Mouse (Mus musculus): ENCODE data around the gene Abhd16a. TPM values are rescaled to one million over a fixed set of nuclear protein-coding genes. Genes with fewer than 3 reads are reported as not detected.

Abhd16a gene
- polyA plus RNA-seq, 1 experiment, result 64.7 TPM

- Histone ChIP-seq H3ac (ENCODE audit: control insufficient read depth, insufficient read length) (no peak overlapping the region), H3K27me3 (ENCODE audit: control insufficient read depth, insufficient read depth, insufficient read length) (no peaks in the 10 kb centered on the region), H3K36me3 (ENCODE audit: control insufficient read depth, insufficient read depth) (peaks cover 38% of the 10 kb centered on the region), H3K4me3 (no peak overlapping the region), H3K79me2 (ENCODE audit: control insufficient read depth, insufficient read depth) (no peaks in the 10 kb centered on the region), H3K4me2 (ENCODE audit: low read depth) (no peak overlapping the region)
- TF ChIP-seq POLR2AphosphoS2 (IDR thresholded peaks at IDR 0.05; ENCODE audit: insufficient read length, low read depth), result peak; percentile 13
- TF ChIP-seq CEBPB (IDR thresholded peaks at IDR 0.05; ENCODE audit: insufficient read depth, poor library complexity, severe bottlenecking), result no peak
These were observed 58.3 kb downstream of the Abhd16a start for GRCm38 (mm10) chr17:35147348-35147747.

GRCm38 (mm10) chr17:35147922-35148639 is 59.0 kb downstream of the Abhd16a start:
- no peak overlapping the region for H3K4me2 ChIP-seq (ENCODE audit: low read depth)
- no peaks in the 10 kb centered on the region for H3K79me2 ChIP-seq (ENCODE audit: control insufficient read depth, insufficient read depth)
- peaks cover 38% of the 10 kb centered on the region for H3K36me3 ChIP-seq (ENCODE audit: control insufficient read depth, insufficient read depth)
- H3ac ChIP-seq (ENCODE audit: control insufficient read depth, insufficient read length), result no peak overlapping the region
- H3K4me3 ChIP-seq, result no peak overlapping the region
- H3K27me3 ChIP-seq (ENCODE audit: control insufficient read depth, insufficient read depth, insufficient read length), result no peaks in the 10 kb centered on the region
- TF ChIP-seq MYOG (IDR thresholded peaks at IDR 0.05; ENCODE audit: control insufficient read depth in 1 of 3, insufficient read depth in 1 of 3, insufficient read length in 2 of 3, low read depth in 2 of 3), result no peak
- peak; percentile 87 for TF ChIP-seq POLR2AphosphoS2 (IDR thresholded peaks at IDR 0.05; ENCODE audit: insufficient read length, low read depth)

- Histone ChIP-seq H3K36me3 (ENCODE audit: control insufficient read depth, insufficient read depth) (peaks cover 44% of the 10 kb centered on the region), H3ac (ENCODE audit: control insufficient read depth, insufficient read length) (no peak overlapping the region), H3K79me2 (ENCODE audit: control insufficient read depth, insufficient read depth) (peaks cover 1% of the 10 kb centered on the region), H3K27me3 (ENCODE audit: control insufficient read depth, insufficient read depth, insufficient read length) (no peaks in the 10 kb centered on the region), H3K4me3 (no peak overlapping the region), H3K4me2 (ENCODE audit: low read depth) (no peak overlapping the region)
- no peak for TF ChIP-seq TCF3 (IDR thresholded peaks at IDR 0.05; ENCODE audit: insufficient read length, low read depth)
- TF ChIP-seq USF1 (IDR thresholded peaks at IDR 0.05; ENCODE audit: low read depth), result no peak
- TF ChIP-seq MYOD1 (IDR thresholded peaks at IDR 0.05; ENCODE audit: control insufficient read depth in 1 of 3, insufficient read length in 2 of 3, low read depth in 2 of 3), result no peak
- no peak for TF ChIP-seq TCF12 (IDR thresholded peaks at IDR 0.05; ENCODE audit: insufficient read depth, poor library complexity, severe bottlenecking)
- no peak for TF ChIP-seq MYOG (IDR thresholded peaks at IDR 0.05; ENCODE audit: control insufficient read depth in 1 of 3, insufficient read depth in 1 of 3, insufficient read length in 2 of 3, low read depth in 2 of 3)
- TF ChIP-seq MAX (IDR thresholded peaks at IDR 0.05; ENCODE audit: low read depth), result no peak
- TF ChIP-seq SRF (IDR thresholded peaks at IDR 0.05; ENCODE audit: control insufficient read depth, insufficient read length, low read depth), result no peak
- TF ChIP-seq CEBPB (IDR thresholded peaks at IDR 0.05; ENCODE audit: insufficient read depth, poor library complexity, severe bottlenecking), result no peak
- no peak for TF ChIP-seq POLR2AphosphoS2 (IDR thresholded peaks at IDR 0.05; ENCODE audit: insufficient read length, low read depth)
- no peak for TF ChIP-seq POLR2A (IDR thresholded peaks at IDR 0.05; ENCODE audit: insufficient read length, low read depth)
- TF ChIP-seq E2F4 (IDR thresholded peaks at IDR 0.05; ENCODE audit: insufficient read depth), result no peak
- no peak for TF ChIP-seq REST (IDR thresholded peaks at IDR 0.05; ENCODE audit: insufficient read depth, insufficient read length)
These were observed 63.1 kb downstream of the Abhd16a start for GRCm38 (mm10) chr17:35152121-35152520.

Other genes with a start within 250 kb of the Abhd16a start
- gene Skiv2l, start 239.1 kb upstream of the Abhd16a start, polyA plus RNA-seq (2012; fragmentation: generic; extraction: Trizol), result 38.4 TPM
- gene Nelfe, start 238.9 kb upstream of the Abhd16a start, polyA plus RNA-seq (2012; fragmentation: generic; extraction: Trizol), result 60.0 TPM
- gene Cfb, start 226.7 kb upstream of the Abhd16a start, polyA plus RNA-seq (2012; fragmentation: generic; extraction: Trizol), result 0.37 TPM
- 10.2 TPM for gene Zbtb12, start 209.8 kb upstream of the Abhd16a start, polyA plus RNA-seq (2012; fragmentation: generic; extraction: Trizol)
- not detected for gene Gm20547, start 207.2 kb upstream of the Abhd16a start, polyA plus RNA-seq (2012; fragmentation: generic; extraction: Trizol)
- 0.43 TPM for gene C2, start 191.0 kb upstream of the Abhd16a start, polyA plus RNA-seq (2012; fragmentation: generic; extraction: Trizol)
- 94.5 TPM for gene Ehmt2, start 190.8 kb upstream of the Abhd16a start, polyA plus RNA-seq (2012; fragmentation: generic; extraction: Trizol)
- gene Slc44a4, start 174.8 kb upstream of the Abhd16a start, polyA plus RNA-seq (2012; fragmentation: generic; extraction: Trizol), result 14.6 TPM
- 30.1 TPM for gene Neu1, start 158.0 kb upstream of the Abhd16a start, polyA plus RNA-seq (2012; fragmentation: generic; extraction: Trizol)
- 7.3 TPM for gene Hspa1b, start 130.0 kb upstream of the Abhd16a start, polyA plus RNA-seq (2012; fragmentation: generic; extraction: Trizol)
- not detected for gene Gm20481, start 119.4 kb upstream of the Abhd16a start, polyA plus RNA-seq (2012; fragmentation: generic; extraction: Trizol)
- gene Hspa1a, start 117.1 kb upstream of the Abhd16a start, polyA plus RNA-seq (2012; fragmentation: generic; extraction: Trizol), result 1.8 TPM
- 1.3 TPM for gene Hspa1l, start 116.6 kb upstream of the Abhd16a start, polyA plus RNA-seq (2012; fragmentation: generic; extraction: Trizol)
- 52.3 TPM for gene Lsm2, start 107.4 kb upstream of the Abhd16a start, polyA plus RNA-seq (2012; fragmentation: generic; extraction: Trizol)
- 208 TPM for gene Vars, start 88.3 kb upstream of the Abhd16a start, polyA plus RNA-seq (2012; fragmentation: generic; extraction: Trizol)
- 0.05 TPM for gene Vwa7, start 72.7 kb upstream of the Abhd16a start, polyA plus RNA-seq (2012; fragmentation: generic; extraction: Trizol)
- gene Sapcd1, start 61.2 kb upstream of the Abhd16a start, polyA plus RNA-seq (2012; fragmentation: generic; extraction: Trizol), result 0.14 TPM
- gene Msh5, start 42.5 kb upstream of the Abhd16a start, polyA plus RNA-seq (2012; fragmentation: generic; extraction: Trizol), result 2.1 TPM
- gene Clic1, start 39.3 kb upstream of the Abhd16a start, polyA plus RNA-seq (2012; fragmentation: generic; extraction: Trizol), result 412 TPM
- gene Ddah2, start 30.2 kb upstream of the Abhd16a start, polyA plus RNA-seq (2012; fragmentation: generic; extraction: Trizol), result 101 TPM
- gene Ly6g6c, start 23.9 kb upstream of the Abhd16a start, polyA plus RNA-seq (2012; fragmentation: generic; extraction: Trizol), result 0.18 TPM
- gene Mpig6b, start 23.1 kb upstream of the Abhd16a start, polyA plus RNA-seq (2012; fragmentation: generic; extraction: Trizol), result not detected
- gene Ly6g6e, start 12.4 kb upstream of the Abhd16a start, polyA plus RNA-seq (2012; fragmentation: generic; extraction: Trizol), result not detected
- gene Ly6g6d, start 11.2 kb upstream of the Abhd16a start, polyA plus RNA-seq (2012; fragmentation: generic; extraction: Trizol), result not detected
- not detected for gene Ly6g6f, start 3.7 kb upstream of the Abhd16a start, polyA plus RNA-seq (2012; fragmentation: generic; extraction: Trizol)
- not detected for gene Ly6g5c, start 19.0 kb downstream of the Abhd16a start, polyA plus RNA-seq (2012; fragmentation: generic; extraction: Trizol)
- 0.11 TPM for gene Ly6g5b, start 26.2 kb downstream of the Abhd16a start, polyA plus RNA-seq (2012; fragmentation: generic; extraction: Trizol)
- gene Gpank1, start 32.2 kb downstream of the Abhd16a start, polyA plus RNA-seq (2012; fragmentation: generic; extraction: Trizol), result 17.4 TPM
- gene Csnk2b, start 32.8 kb downstream of the Abhd16a start, polyA plus RNA-seq (2012; fragmentation: generic; extraction: Trizol), result 320 TPM
- 12.8 TPM for gene D17H6S53E, start 37.1 kb downstream of the Abhd16a start, polyA plus RNA-seq (2012; fragmentation: generic; extraction: Trizol)
- 0.18 TPM for gene Apom, start 42.8 kb downstream of the Abhd16a start, polyA plus RNA-seq (2012; fragmentation: generic; extraction: Trizol)
- 271 TPM for gene Bag6, start 45.9 kb downstream of the Abhd16a start, polyA plus RNA-seq (2012; fragmentation: generic; extraction: Trizol)
- gene Prrc2a, start 75.6 kb downstream of the Abhd16a start, polyA plus RNA-seq (2012; fragmentation: generic; extraction: Trizol), result 153 TPM
- gene Aif1, start 86.8 kb downstream of the Abhd16a start, polyA plus RNA-seq (2012; fragmentation: generic; extraction: Trizol), result not detected
- gene Lst1, start 99.2 kb downstream of the Abhd16a start, polyA plus RNA-seq (2012; fragmentation: generic; extraction: Trizol), result 4.3 TPM
- 0.05 TPM for gene Ltb, start 105.2 kb downstream of the Abhd16a start, polyA plus RNA-seq (2012; fragmentation: generic; extraction: Trizol)
- gene Tnf, start 112.7 kb downstream of the Abhd16a start, polyA plus RNA-seq (2012; fragmentation: generic; extraction: Trizol), result 0.05 TPM
- 0.26 TPM for gene Lta, start 116.1 kb downstream of the Abhd16a start, polyA plus RNA-seq (2012; fragmentation: generic; extraction: Trizol)
- 0.18 TPM for gene Gm16181, start 131.6 kb downstream of the Abhd16a start, polyA plus RNA-seq (2012; fragmentation: generic; extraction: Trizol)
- 2.0 TPM for gene Atp6v1g2, start 144.4 kb downstream of the Abhd16a start, polyA plus RNA-seq (2012; fragmentation: generic; extraction: Trizol)
- gene Nfkbil1, start 146.5 kb downstream of the Abhd16a start, polyA plus RNA-seq (2012; fragmentation: generic; extraction: Trizol), result 27.1 TPM
- gene Ddx39b, start 152.5 kb downstream of the Abhd16a start, polyA plus RNA-seq (2012; fragmentation: generic; extraction: Trizol), result 268 TPM
- gene H2-D1, start 173.5 kb downstream of the Abhd16a start, polyA plus RNA-seq (2012; fragmentation: generic; extraction: Trizol), result 38.3 TPM
- 6.6 TPM for gene H2-Q1, start 231.1 kb downstream of the Abhd16a start, polyA plus RNA-seq (2012; fragmentation: generic; extraction: Trizol)